Mouse (Mus musculus) mesoderm, embryonic 11.5 days (tissue): ENCODE measurements around the gene Wnt10b.
"Not testable (repeated sequence)": the region's sequence is repeated elsewhere in the genome, so short reads cannot be mapped to it uniquely, and the experiment has no call there.

Source experiments
- DNase-seq: peaks from one replicate; pipeline ENCODE4 v3.0.0-alpha.2; 2012; ENCODE audit warnings: low read depth, low spot score

The Wnt10b gene

DNA sequence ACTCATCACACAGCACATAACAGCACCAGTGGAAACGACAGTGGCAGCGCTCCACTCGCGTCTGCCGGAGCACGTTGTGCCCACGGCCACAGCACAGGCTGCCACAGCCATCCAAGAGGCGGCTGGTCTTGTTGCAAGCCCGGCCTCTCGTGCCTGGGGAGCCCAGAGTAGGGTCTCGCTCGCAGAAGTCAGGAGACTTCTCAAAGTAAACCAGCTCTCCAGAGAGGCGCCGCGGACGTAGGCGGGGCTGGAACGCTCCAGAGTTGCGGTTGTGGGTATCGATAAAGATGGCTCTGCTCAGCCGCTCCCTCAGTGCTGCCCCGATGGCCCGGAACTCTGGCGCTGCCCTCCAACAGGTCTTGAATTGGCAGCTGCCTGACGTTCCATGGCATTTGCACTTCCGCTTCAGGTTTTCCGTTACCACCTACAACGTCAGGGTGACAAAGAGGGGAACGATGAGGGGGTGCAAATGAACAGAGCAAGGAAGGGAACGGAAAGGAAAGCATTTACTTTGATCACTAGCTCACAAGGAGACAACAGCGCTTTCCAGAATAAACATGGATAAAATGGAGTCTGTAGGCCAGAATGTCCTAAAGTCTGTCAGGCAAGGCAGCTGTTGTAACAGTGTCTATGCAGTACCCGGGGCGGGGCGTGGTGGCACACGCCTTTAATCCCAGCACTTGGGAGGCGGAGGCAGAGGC is 5.3 kb downstream of the Wnt10b start:
- DNase-seq = no peak

DNA sequence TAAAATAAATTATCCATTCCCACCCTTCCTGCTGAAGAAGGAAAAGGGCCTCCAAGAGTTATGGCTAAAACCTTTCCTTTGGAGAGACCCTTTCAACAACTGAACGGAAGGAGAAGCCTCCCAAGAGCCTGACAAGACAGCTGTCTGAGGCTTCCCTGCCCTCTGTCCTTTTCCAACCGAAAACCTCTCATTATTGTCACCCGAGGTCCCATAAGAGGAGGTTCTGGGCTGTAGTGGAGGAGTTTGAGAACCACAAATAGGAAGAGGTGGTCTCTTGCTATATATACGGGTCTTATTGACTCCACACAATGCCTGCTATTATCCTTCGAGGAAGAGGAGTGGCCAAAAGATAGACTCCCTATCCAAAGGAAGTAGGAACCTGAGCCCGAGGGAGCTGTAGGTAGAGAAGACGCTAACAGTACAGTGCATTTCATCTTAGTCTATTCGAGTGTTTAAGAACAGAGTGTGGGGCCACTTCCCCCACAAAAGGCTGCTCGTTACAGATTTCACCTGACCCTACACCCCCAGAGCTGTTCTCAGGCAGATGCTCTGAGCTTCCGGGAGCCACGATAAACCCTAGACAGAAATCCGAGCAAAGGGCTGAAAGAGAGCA is 6.0 kb downstream of the Wnt10b start:
- DNase-seq = no peak

DNA sequence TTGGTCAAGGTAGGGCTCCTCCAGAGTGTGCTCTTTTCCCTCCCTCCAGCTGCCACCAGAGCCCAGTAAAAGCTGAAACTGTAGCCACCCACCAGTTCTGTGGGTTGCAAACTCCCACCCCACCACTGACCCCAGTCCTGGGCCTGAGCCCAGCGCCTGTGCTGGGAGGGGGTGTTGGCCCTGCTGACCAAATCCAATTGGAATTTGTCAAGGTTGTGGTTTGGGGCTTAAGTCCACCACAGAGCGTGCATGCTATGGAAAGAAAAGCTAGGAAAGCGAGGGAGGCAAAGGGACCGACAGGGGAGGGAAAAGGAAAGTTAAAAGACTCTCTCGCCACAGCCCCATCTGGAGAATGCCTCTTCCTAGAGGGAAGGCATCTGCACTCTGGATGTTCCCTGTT is 9.7 kb downstream of the Wnt10b start:
- DNase-seq = no peak

DNA sequence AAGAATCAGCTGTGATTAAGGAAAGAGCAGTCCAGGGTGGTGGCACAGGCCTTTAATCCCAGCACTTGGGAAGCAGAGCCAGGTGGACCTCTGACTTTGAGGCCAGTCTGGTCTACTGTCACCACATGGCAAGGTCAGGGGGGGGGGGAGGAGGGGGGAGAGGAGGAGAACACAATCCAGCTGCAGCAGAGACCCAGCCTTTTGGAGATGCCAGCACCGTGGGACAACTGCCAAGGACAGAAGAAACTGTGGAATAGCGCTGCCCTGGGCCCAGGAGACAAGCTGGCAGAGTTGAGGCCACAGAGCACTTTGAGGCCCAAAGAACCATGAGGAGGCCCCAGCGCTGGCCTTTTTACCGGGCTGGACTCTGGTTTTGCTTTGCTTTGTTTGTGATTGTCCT is 12.0 kb downstream of the Wnt10b start:
- no peak for DNase-seq

DNA sequence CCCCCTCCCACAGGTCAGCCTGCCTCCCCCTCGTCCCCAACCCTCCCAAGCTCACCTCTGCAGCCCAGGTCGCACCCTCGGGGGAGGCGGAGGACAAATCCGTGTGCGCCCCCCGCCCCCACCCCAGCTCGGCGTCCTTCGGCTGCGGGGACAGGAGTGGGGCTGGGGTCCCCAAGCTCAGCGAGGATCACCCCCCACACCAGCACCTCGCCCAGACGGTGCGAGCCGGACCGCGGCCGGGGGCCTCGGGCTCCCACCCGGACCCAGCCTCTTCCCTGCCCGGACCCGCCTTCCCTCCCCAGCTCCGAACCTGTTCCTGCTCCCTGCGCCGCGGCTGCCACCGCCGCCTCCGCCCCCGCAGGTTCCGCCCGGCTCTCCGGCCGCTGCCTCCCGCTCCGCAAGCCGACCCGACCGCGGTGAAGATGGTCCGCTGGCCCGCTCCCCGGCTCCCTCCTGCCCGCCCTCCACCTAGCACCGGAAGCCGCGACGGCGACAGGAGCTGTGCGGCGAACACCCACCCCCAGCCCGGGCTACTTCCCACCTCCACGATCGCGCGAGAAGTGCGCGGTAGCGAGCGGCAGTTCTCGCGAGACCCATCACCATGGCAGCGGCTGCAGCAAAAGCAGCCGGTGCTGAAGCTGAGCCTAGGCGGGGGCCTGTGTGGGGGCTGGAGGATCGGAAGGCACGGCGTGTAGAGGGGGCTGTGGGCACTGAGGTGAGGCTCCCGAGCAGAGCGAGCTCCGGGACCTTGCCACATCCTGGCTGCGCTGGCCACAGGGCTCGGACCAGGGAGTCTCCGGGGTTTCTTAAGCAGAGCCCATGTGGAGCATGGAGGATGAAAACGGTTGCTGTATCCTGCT is 15.1 kb downstream of the Wnt10b start, which contains the start of gene Arf3:
Gene Arf3, minus strand, starts transcription at position 545 of the 860 bp plus-strand sequence.
- DNase-seq = peak; percentile 97

DNA sequence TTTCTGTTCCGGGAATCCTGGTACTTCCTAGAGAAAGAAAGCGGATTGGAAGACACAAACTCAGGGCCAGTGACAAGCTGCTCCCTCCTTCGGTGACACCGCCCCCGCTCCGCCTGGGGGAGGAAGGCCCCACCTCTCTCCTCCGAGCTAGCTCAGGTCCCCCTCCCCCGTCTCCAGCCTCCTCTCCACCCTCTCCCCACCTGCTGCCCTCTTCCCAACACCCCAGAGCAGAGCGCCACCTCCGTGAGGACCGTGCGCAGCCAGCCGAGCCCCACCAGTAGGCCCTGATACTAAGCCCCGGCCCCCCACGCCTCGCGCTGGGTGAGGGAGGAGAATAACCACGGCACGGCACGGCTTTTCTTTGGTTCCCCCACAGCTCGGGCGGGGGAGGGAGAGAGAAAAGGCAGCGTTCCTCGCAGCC is 15.7 kb downstream of the Wnt10b start:
- peak; percentile 77 for DNase-seq

DNA sequence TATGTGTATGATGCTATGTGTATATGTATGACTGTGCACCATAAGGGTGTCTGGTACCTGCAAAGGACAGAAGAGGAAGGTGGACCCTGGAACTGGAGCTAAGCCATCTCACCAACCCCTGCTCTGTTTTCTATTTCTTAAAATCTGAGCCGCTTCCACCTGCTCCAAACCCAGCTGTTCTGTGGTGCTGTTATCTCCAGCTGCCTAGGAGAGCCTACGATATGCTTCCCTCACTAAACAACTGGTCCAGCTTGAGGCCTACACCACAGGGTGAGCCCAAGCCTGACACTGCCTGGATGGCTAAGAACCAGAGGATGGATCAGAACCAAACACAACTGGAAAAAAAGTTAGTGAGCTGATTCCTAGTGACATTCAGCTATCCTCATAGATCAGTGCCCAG is 23.8 kb downstream of the Wnt10b start:
- no peak for DNase-seq

DNA sequence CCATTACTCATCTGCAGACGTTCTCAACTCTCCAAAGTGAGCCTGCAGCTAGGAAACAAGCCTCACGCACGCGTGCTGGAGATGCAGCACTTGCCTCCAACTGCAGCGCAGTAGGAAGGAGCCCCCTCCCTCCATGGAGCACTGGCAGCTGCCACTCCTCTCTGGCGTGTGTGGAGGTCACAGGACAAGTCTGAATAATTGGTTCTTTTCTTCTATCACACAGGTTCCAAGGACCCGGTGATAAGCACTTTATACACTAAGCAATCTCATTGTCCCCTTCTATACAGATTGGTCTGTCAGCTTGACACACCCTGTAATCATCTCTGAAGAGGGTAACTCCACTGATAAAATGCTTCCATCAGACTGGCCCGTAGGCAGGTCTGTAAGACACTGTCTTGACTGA is 24.9 kb downstream of the Wnt10b start:
- no peak for DNase-seq

DNA sequence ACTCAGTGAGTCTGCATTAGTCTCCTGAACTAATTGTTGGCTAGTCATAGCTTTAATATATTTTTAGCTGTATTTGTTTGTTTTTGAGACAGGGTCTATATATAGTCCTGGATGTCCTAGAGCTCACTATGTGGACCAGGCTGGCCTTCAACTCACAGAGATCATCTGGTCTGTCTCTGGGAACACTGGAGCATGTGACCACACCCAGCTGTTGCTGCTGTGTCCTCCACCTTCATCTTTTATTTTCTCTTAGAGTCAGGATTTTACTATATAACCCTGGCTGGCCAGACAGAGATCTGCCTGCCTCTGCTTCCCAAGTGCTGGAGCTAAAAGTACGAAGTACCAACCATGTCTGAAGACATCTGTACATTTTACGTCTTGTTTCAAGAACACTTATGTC is 28.9 kb downstream of the Wnt10b start:
- DNase-seq = no peak

DNA sequence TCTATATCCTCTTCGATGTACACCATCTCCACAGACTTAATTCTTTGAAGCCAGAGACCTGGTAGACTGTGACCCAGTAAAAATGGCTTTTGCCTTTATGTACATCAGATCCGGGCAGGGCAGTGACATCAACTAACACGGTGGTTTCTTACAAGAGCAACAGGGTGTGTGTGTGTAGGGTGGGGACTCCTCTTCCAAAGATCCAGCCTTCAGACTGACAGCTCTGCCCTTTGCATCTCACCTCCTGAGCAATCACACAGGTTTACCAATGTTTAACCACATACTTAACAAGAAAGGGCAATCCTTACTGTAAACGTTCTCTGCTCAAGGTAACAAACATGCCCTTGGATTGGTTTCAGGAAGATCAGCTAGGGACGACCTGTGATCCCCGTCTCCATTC is 30.7 kb downstream of the Wnt10b start:
- DNase-seq = no peak

DNA sequence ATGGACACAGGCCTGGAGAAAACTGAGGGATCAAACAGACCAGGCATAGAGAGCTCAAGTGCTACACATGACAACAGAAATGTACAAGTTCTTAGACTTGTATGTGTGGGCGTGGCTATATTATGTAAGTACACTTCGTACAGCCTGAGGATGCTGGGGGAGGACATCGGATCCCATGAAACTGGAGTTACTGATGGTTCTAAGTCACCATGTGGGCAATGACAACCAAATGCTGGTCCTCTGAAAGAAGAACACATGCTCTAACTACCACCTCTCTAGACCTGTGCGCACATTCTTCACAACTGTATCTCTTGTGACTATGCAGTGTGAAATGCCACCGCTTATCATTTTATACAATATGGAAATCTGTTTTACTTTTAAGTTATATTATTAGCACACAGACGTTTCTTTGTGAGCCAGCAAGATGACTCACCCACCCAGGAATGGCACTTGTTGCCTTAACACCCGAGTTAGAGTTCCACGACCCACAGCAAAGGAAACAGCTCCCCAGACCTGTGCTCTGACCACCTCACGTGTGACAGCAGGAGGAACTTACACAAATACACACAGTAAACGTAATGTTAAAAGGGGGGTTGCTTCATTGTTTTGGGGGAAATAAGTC is 31.5 kb downstream of the Wnt10b start:
- no peak for DNase-seq

DNA sequence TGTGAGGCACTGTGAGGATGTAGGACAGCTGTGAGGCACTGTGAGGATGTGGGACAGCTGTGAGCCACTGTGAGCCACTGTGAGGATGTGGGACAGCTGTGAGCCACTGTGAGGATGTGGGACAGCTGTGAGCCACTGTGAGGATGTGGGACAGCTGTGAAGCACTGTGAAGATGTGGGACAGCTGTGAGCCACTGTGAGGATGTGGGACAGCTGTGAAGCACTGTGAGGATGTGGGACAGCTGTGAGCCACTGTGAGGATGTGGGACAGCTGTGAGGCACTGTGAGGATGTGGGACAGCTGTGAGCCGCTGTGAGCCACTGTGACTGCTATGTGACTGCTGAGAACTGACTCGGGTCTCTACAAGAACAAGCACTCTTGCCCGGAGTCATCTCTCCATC is 34.1 kb downstream of the Wnt10b start:
- not testable (repeated sequence) for DNase-seq

DNA sequence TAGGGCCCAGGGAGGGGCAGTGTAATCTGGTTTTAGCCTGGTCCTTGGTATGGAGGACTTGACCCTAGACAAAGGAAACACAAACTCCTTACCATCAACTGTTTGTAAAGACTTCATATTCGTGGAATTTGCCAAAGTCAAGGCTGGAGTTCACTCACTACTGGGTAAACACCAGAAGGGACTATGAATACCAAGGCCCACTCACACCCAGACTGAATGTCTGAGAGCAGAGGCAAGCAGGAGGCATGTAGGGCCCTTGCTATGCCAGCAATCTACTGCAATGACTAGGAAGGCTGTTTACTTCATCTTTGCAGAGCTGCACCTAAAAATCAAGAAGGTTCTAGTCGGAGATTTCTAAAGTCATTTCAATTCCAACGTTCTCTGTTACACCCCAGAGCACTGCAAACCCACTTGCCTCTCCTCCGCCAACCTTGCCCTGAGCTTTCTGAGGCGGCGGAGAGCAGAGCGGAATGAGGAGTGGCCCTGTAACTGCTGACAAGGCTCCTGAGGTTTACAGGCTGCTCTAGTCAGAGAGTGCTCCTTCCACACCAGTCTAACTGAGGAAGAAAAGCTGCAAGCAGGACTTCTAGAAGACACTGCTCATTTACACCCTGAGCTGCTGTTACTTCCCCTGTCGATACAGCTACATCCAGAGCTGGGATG is 35.1 kb downstream of the Wnt10b start:
- DNase-seq = no peak

DNA sequence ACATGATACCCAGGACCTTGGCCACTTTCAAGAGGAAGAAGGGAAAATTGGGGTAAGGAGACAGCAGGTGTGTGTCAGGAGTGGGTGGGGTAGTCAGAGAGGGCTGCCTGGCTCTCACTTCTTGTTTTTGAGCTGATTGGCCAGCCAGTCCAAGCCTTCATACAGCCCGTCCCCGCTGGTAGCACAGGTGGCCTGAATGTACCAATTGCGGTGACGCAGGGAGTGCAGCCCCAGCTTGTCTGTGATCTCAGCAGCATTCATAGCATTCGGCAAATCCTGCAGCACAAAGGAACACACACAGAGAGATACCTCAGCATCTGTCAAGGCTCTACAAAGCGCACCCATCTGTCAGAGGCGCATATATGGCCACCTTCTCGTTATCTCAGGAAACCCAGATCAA is 37.7 kb downstream of the Wnt10b start:
- no peak for DNase-seq

DNA sequence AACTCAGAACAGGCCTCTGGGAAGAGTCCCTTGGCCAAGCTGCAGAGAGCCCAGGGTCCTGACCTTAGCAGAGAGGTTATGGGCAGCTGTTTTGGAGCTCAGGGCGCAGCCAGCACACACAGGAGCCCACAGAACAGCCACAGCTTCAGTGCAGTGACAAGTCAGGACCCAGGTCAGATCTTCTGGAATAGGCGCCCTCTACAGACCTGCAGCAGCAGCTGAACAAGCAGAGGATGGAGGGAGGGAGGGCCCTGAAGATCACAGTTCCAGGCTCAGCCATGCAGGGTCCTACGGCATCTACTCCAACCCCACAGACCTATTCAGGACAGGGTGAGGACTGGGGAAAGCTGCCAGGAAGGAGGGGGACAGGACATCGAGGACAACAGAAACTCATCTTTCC is 39.2 kb downstream of the Wnt10b start:
- DNase-seq = no peak

DNA sequence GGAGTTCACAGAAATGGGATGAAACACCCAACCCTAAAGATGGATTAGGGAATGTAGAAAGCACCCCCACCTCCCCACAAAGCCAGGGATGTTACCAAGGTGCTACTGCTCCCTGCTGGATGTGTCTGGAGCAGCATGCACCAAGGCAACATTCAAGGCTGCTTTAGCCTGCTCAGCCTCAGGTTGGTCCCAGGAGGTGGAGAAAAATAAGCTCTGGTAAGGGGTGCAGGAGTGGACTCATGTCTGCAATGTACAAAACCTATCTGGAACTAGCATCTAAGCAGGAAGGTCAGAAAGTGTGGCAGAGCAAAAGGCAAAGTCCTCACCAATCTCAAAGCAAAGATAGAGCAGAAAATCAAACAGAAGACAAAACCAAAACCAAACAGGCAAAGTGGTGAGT is 40.1 kb downstream of the Wnt10b start:
- no peak for DNase-seq

DNA sequence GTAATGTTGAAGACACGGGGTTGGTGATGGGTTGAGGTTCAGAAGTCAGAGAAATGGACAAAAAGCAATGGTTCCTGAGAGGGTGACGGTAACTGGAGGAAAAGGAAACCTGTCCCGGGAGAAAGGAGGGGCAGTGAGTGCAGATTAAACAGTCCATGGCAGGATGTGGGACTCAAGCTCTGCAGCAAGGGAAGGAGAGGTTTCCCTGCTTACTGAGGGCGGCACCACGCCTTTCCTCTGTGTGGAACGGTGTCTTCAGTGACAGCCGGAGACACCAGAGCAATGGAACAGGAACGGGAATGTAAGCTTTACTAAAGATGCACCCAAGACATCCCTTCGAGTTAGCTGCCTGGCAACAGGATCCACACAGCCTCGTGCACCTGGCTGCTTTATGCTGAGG is 41.4 kb downstream of the Wnt10b start:
- no peak for DNase-seq

DNA sequence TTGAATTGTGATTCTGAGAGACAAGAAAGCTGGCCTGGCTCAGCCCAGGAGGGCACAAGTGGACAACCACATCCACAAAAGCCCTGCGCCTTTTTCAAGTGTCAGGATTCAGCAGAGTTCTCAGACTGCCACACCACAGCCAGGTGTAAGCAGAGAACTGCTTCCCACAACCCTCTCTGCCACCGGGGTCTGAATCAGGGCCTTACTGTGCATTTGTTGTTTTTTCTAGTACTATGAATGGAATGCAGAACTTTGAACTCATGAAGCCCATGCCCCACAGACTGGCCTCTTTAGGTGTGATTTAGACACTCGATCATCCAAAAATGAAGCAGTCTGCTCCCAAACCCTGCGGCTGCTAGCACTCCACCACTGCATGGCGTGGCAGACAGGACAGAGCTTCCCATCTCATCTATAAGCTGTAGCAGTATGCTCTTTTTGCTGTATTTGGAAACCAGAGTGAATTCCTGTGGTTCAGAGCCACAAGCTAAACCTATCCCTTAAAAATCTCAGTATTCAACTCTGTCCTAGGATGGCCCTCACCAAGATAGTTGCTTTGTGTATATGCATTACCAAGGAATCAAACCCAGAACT is 43.9 kb downstream of the Wnt10b start:
- DNase-seq = no peak

DNA sequence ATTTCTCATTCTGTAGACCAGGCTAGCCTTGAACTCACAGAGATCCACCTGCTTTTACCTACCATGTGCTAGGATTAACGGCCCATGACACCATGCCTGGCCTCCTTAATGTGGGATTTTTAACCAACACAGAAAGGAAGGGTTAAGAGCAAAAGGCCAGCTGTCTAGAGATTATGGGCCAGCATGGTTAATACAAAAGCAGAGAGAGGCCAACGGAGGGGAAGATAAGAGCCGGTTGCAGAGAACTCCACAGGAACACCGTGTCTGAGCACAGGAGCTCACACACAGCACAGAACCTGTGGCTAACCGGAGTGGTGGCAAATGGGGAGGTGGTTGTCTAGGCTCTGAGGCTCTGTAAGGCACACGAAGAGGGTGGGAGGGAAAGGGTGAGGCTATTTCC is 44.6 kb downstream of the Wnt10b start:
- no peak for DNase-seq

DNA sequence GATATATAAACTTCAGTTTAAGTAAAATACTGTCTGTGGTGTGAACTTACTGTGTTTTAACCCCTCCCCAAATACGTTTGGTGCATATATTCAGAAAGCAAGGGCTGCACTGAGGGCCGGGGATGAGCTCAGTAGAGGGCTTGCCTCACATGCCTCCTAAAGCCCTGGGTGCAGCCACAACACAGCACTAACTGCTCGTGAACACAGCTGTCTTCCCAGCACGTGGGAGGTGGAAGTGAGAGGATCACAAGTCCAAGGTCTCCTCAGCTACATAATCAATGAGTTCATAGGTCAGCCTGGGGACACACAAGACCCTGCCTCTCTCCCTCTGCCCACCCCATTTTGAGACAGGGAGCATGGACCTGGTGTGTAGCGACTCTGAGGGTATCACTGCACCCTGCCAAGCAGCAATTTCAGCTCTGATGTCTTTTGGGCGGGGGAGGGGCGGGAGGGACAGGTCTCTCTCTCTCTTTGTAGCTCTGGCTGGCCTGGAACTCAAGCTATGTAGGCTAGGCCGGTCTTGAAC is 45.9 kb downstream of the Wnt10b start:
- no peak for DNase-seq

DNA sequence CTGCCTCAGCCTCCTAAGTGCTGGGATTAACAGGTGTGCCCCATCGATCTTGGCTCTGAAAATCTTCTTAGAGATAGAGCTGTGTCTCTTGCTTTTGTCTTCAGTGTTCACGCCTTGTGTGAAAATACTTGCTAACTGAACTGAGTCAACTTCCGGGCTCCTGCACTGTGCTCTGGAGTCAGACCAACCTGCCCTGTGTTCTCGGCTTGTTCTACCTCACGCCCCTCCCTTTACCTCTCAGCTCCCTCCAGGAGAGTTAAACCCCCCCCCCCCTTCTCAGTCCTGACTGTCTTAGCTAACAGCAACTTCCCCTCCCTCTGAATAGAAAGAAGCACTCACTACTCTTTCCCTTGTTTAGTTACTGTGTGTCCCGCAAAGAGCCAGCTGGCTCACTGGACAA is 47.2 kb downstream of the Wnt10b start:
- DNase-seq = no peak
